Mouse (Mus musculus) liver, adult (tissue): ENCODE data around the gene Tbx20.

Experiments used
- GATA4 ChIP-seq: IDR thresholded peaks from 2 replicates; pipeline ENCODE4 v1.6.1; 2014; ENCODE audit warnings: mild to moderate bottlenecking, low read length; ENCODE audit not compliant: insufficient replicate concordance

The Tbx20 gene

DNA sequence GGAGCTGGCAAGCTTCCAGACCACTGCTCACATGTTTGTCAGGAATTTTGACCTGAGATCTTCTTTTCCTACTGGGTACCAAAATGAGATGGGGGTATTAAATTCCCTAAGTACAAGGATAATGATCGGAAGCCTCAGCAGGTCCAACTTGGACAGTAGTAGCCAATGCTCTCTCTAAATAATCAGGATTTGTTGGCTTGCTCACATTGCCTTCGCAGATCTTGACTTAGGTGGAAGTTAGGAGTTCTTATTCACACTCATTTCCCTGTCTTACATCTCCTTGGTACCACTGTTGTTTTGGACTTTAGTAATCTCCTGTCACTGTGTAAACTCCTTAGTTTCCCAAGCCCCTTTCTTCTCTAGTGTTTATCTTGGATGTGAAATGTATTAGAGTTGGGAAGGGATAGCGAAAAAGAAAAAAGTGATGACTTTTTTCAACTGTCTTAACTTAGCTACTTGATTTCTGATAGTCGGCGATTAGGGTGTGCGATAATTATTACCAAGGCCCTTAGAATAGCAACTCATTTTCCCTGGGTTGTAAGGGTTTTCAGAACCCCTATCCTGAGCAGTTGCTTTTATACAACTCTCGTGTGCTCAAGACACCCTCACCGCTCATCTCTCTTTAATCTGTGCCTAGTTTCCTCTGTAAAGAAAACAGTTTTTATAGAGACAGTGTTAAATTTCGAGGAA, 1.5 kb downstream of the Tbx20 start:
- TF ChIP-seq GATA4, result no peak

DNA sequence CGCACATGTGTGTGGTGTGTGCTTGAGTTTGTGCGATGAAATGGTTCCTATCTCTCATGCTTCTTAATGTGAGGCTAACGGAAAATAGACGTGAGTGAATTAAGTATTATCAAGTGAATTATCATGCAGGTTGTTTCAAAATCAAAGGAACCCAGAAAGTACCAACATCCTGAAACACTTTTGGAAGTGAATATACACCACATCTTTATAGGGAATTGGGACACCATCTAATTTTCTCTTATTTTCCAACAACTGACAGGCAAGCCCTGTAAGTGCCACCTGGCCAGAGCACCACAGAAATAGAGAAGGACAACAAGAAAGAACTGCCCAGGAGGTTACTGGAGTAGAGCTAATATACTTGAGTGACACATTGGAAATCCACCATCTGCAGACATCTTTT, 2.4 kb downstream of the Tbx20 start:
- TF ChIP-seq GATA4, result no peak

DNA sequence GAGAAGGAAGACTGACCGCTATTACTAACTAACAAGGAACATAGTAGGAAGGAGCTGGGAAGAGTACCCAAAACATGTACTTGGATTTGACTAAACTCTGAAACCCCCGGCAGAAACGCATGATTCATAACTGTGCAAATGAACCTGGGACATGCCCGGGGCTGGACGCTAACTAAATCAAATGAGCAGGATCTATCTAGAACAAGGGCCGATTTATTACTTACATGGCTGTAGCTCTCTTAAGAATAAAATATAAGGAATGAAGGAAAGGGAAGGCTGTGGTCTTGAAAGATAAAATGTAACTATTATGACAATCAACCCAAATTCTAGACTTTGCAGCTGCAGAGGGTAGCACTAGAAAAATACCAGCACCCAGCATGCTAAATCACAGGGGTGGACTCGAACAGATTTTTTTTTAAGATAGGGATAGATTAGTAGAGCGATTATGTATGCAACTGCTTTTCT, 3.1 kb downstream of the Tbx20 start:
- no peak for TF ChIP-seq GATA4

DNA sequence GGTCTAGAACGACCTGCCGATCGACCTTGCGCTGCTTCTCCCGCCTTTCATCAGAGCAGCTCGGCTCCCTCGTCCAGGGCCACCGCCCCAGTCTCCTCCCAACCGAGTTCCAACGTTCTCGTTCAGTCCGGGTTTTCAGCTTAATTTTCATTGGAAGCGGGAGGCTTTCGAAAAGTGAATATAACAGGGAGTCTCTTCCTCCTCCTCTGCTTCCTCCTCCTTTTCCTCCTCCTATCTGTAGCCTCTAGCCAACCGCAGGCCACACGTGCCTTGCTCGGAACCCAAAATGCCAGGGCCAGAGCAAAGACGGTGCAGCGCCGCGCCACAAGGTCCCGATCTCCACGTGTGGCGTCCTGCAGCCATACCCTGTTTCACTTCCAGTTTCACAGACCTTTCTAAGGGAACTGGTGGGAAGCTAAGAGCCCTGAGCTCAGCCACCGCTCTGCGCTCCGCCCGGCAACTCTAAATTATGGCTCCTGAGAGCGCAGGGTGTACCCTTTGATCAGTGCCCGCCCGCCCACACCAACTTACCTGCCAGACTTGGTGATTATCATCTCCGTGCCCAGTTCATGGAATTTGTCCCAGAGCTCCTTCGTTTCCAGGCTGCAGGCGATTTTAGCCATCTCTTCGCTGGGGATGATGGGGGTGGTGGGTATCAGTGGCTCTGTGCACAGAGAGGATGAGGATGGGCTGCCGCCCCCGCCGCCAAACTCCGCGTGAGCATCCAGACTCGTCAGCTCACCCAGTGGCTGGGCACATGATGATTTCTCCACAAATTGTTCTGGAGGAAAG, 3.8 kb downstream of the Tbx20 start:
- TF ChIP-seq GATA4, result no peak

DNA sequence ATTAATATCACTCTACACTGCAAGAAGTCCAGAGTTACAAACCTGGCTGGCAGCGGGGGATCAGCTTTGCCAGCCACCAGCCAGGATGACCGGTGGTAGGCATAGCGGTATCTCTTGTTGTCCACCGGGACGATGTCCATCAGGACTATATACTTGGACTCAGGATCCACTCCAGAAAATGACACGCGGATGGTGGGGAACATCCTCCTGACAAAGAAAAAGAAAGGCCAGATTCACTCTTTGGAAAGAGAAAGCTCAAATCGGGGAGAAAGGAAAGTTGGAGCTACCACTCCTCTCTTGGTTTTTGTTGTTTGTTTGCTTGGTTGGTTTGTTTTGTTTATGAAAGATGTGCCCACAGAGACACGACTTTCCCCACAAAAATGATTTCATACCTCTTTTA, 4.5 kb downstream of the Tbx20 start:
- no peak for TF ChIP-seq GATA4

DNA sequence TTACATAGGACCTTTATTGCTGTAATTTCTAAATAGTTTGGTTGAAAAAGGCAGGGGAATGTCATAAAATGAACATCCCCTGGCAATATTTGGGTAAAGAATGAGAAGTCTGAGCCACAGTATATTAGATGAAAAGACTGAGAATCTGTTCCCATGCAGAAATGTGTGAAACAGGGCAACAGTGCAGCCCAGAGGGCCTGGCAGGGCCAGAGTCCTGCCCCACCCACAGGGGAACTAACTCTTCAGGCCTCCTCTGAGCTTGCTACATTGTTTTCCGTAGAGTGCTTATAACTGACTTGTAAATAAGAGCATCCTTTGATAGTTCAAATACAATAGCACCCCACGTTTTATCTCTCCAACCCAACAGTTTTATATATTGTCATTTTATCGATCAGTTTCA, 7.0 kb downstream of the Tbx20 start:
- no peak for TF ChIP-seq GATA4

DNA sequence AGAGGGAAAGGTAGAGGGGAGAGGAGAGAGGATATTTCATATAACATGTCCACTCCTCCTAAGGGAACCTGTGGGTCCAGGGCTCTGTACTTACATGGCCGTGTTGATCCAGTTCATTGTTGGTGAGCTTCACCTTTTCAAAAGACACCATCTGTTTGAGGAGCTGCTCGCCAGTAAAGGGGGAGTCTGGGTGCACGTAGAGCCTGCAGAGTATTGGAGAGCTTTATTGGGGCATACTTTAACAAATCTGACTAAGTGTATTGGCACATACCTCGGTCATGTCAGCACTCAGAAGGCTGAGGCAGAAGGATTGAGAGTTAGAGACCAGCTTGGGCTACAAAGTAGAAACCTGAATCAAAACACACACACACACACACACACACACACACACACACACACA, 8.5 kb downstream of the Tbx20 start:
- no peak for TF ChIP-seq GATA4

DNA sequence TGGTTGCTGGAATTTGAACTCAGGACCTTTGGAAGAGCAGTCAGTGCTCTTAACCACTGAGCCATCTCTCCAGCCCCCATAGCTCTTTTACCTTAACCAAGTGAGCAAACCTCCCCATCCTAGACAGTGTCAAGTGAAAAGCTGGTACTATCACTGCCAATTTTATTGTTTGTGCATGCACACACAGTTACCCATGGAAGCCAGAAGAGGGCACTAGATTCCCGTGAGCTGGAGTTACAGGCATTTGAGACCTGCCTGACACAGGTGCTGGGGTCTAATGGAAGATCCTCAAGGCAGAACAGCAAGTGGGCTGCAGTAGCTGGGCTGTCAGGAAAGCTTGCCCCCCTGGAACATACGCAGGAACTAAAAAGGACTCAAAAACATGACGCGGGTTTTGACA, 13.6 kb downstream of the Tbx20 start:
- TF ChIP-seq GATA4, result no peak

DNA sequence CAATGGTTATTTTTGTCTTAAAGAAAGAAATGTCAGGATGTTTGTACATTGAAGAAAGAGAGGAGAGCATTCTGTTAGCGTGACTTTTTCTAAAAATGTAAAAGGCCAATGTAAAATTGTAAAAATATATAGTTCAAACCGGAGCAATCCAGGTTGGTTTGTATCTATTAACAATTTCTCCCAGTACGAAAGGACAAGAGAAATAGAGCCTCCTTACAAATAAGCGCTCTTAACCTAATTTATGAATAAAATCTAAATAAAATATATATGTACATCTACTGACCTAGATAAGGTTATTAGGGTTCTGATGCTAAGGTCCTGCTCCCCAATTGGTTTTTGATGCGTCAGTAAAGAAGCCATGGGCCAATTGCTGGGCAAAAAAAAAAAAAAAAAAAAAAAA, 29.1 kb downstream of the Tbx20 start:
- no peak for TF ChIP-seq GATA4

DNA sequence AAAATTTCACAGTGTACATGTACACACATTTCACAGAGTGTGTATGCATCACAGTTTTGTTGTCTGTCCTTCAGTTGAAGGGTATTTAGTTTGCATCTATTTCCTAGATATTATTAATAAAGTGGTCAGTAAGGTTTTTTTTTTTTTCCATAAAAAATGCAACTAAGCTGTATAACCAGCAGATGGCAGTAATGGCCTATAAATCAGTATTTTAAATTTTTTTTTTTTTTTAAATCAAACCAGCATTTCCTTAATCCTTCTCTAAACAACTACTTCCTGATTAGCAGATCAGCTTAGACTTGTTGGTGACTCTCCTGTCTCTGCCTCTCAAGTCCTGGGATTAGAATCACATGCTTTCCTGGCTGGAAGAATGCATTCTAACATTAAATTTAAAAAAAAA, 72.9 kb downstream of the Tbx20 start:
- no peak for TF ChIP-seq GATA4

DNA sequence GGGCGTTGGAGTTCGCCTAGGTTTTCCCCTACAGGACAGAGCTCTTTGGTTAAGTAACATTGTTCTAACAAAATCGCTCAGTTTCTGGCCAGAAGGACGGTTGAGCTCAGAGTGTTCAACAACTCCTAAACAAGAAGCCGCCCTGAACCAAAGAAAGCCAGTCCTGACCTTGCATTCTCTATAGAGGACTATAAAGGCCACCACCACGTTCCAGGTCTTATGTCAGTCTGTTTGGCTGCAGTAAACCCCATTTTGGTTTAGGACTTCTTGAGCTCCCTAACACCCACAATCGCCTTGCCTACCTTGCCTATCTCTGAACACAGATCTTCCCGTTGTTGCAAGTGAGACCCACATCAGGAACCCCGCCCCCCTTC, 77.7 kb downstream of the Tbx20 start:
- TF ChIP-seq GATA4, result no peak

DNA sequence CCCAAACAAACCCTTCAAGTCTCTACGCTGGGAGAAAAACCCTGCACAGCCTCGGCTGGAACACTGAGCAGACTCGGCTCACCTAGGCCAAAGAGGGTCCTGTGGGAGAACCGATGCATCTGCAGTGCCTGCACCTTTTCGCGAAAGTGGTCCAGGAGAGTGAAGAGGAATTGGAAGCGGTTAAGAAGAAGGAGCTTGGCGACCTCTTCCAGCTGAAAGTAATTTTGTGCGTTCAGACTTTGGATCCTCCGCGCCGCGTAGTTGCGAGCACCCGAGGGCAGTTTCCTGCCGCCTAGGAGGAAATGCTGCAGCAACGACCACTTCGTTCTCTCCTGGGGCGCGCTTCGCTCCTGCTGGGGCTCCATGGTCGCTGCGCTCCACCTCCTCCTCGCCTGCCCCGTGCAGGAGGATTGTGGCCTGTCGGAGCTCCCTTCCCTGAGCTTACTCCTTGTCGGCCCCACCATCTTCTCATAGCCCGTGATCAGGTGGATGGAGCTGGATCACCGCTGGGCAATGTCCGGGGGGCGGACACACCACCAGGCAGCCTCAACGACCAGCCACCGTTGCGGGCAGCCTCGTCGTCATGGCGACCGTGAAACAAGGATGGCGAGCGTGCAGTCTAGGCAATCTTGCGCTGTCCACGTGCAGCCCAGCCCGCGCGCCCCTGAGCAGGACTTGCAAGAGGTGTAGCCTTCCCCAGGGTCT, 78.3 kb downstream of the Tbx20 start, which contains the start of gene Dpy19l2:
Gene Dpy19l2 (minus strand): TSS at position 594 of the 705 bp plus-strand sequence.
- no peak for TF ChIP-seq GATA4
